Mouse (Mus musculus) inflammation-experienced regulatory T-cells (primary cell): Measurements from ENCODE around the gene Wbp1l. TPM values are rescaled to one million over a fixed set of nuclear protein-coding genes. Genes with fewer than 3 reads are reported as not detected.

ENCODE experiments used
- polyA plus RNA-seq, 2 experiments: library from polyadenylated mRNA; unstranded; fragments of 100-300 nt; shearing (Covaris generic); gene quantifications; one replicate each; pipeline ENCODE4 v1.2.1; 2017

The Wbp1l gene
- 10 to 100 TPM; 57.8 to 68.5 TPM for polyA plus RNA-seq

DNA sequence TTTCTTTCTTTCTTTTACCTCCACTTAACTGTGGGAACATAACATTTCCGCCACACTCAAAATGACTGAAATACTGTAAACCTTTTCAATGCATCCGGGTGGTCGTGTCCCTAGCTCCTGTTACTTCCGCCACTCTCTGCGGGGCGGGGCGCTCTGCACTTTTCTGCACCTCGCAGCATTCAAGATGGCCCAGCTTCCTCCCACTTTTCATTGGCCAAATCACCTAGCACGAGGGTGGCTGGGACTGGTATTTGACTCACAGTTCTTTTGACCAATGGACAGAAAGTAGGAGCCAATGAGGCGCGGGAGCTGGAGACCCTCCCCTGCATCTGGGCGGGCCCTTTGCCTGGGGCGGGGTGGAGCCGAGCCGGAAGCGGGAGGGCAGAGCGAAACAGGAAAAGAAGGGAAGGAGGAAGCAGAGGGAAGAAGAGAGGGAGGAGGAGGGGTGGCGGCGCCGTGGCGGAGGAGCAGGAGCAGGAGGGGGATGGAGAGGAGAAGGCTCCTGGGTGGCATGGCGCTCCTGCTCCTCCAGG, at the start of gene Wbp1l:
TSS of gene Wbp1l (plus strand) at position 365 of the 533 bp plus-strand sequence.

DNA sequence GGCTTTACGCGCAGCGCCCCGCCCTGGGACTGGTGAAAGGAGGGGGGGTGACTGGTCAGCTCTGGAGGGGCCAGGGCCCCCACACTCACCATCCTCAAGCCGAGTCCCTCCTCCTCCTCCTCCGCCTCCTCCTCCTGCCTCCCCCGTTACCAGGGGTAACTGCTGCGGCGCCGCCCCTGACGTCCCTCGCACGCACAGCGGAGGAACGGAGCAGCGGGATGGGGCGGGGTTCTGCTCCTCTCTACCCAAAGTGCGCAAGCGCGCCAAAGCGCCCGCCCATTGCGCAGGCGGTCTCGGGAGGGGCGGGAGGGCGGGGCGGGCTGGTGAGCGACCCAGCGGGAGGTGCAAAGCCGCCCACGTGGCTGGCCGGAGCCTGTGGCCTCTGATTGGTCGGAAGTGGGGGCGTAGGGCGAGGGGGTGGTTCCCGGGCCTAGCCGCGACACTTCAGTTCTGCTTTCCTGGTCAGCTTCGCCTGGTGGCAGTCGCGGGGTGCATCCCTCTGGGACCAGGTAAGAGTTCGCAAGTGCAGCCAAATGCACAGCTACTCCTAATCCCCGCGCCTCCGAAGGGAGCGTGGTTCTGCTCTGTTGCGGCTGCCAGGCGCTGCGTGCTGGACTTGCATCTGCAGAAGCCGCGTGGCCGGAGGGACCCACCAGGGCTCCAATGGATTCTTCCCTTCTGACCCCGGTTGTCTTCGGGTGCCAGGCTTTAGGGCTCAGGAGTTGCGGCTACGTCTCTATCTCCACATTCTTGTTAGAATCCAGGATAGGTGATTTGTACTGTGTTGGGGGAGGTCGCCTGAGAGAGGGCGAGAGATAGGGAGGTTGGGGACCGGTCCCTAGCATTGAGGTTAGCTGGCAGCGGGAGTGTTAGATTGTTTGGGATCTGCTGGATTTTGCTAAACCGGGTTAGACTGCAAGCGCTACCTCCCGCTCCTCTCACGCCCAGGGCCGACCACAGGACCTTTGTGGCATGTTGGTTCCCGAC, 25.6 kb upstream of the Wbp1l start, which contains the start of the genes Arl3 and Sfxn2:
TSS of gene Arl3 (minus strand) at position 248 of the 987 bp plus-strand sequence.
TSS of gene Sfxn2 (plus strand) at position 415 of the 987 bp plus-strand sequence.

DNA sequence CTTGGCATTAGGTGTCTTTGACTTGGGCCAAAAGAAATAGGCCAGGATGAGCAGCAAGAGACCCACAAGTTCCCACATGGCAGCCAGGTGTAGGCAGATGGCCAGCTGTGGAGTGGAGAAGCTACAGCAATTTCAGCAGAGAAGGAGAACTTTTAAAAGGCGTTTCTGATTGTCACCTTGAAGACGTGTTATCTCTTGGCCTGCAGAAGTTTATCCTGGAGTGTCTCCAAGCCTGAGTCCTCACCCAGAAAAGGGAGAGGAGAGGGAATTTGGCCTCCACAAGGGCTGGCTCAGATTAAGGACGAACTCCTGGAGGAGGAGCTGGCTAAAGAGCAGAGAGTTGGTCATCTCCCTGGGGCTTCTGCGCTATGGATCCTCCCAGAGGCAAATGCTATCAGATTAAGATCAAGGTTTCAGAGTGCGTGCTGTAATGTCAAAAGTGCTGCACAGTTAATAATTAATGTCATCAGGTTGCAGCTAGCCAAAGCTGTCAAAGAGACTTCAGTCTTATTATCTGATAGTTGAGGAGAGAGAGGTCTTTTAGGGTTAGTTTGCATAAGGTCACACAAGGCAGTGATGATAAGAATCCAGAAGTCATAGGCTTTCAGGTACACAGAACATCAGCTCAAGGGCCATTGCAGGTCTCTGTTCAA, 74.0 kb downstream of the Wbp1l start, which contains the start of gene Cyp17a1:
TSS of gene Cyp17a1 (minus strand) at position 407 of the 653 bp plus-strand sequence.

DNA sequence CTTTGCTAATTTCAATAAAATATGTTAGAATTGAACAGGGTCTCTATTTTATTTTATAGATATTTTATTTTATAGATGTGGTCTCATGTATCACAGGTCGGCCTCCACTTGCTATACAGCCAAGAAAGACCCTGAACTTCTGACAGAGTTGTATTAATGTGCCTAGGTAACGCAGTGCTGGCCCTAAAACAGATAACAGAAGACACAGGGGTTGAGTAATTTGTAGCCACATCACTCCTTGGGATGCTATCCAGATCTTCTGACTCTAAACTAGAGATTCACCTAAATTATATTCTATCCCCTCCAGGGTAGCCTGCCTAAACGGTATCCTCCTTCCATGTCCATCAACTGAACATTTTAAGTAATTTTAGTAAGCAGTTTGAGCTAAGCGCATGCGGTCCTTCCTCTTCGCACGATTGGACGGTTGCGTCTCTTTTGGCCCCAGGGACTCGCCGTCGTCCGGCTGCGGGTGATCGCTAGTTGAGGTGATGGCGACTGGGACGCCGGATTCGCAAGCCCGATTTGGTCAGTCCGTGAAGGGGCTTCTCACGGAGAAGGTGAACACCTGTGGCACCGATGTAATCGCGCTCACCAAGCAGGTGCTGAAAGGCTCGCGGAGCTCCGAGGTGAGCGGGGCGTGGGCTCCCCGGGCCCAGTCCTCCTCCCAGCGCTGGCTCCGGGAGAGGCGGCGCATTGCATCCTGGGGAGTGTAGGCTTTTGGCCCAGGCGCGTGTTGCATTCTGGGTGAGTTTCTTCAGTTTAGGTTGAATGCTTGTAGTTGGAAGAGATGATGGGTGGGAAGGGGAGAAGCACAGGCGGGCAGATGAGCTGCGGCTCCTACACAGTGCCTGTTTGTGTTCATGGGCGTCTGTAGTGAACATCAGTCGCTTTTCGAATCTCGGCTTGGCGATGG, 90.8 kb downstream of the Wbp1l start, which contains the start of gene Borcs7:
TSS of gene Borcs7 (plus strand) at position 447 of the 913 bp plus-strand sequence.

Other genes with a start within 250 kb of the Wbp1l start
- gene 2310034G01Rik, start 248.8 kb upstream of the Wbp1l start, polyA plus RNA-seq, result under 1 TPM; 0.21 to 0.57 TPM
- 100 to 1,000 TPM in 1 of 2 experiments, 10 to 100 TPM in 1; 88.7 to 102 TPM for gene Actr1a, start 203.3 kb upstream of the Wbp1l start, polyA plus RNA-seq
- 10 to 100 TPM; 31.7 to 44.7 TPM for gene Sufu, start 202.2 kb upstream of the Wbp1l start, polyA plus RNA-seq
- 100 to 1,000 TPM; 135 to 144 TPM for gene Trim8, start 97.4 kb upstream of the Wbp1l start, polyA plus RNA-seq
- gene Arl3, start 25.9 kb upstream of the Wbp1l start, polyA plus RNA-seq, result 10 to 100 TPM; 17.6 to 25.9 TPM
- 10 to 100 TPM; 12.5 to 19.6 TPM for gene Sfxn2, start 25.7 kb upstream of the Wbp1l start, polyA plus RNA-seq
- gene Cyp17a1, start 74.1 kb downstream of the Wbp1l start, polyA plus RNA-seq, result under 1 TPM; 0.10 to 0.92 TPM
- gene Borcs7, start 90.8 kb downstream of the Wbp1l start, polyA plus RNA-seq, result 1 to 10 TPM; 4.0 to 5.0 TPM
- gene As3mt, start 108.4 kb downstream of the Wbp1l start, polyA plus RNA-seq, result 10 to 100 TPM in 1 of 2 experiments, 1 to 10 TPM in 1; 8.2 to 13.5 TPM
- gene Cnnm2, start 162.5 kb downstream of the Wbp1l start, polyA plus RNA-seq, result 1 to 10 TPM; 4.4 to 4.8 TPM